7 mouse cellular contexts compared by ENCODE assay signal in the genomic region with DNA sequence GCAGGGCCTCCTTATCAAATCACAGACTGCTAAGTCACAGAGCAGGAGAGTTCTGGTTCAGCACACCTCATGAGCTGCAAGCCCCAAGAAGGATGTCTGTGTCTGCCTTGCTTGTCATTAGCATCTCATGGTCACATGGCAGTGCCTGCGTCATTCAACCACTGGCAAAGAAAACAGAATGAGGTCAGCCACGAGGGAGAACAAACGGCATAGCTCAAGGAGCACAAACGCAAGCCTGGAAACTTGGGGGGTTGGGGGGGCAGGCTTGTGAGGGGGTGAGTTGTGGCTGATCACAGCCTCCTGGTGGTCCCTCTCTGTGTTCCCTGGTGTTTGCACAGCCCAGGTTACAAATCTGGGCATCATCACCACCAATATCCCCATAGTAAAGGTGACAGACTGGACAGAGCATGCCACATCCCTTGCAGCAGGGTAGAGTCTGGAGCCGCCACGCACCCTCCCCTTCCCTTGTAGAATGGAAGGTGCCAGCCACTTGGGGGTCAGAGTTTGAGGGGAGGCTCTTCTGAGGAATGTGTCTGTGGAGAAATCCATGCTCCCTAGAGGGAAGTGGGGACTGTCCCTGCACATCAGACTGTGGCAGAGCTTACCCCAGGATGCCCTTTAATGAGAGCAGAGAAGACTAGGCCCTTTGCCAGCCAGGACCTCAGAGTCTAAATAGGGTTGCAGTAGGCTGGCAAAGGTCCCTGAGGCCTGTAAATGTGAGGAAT.
DNase-seq lines count a peak whose midpoint lies in the region; ATAC-seq and TF ChIP-seq lines count a peak whose summit lies in the region.

No protein-coding gene starts in this region.

- H3K4me3 ChIP-seq in forebrain, embryonic 12.5 days (replicated peaks): no peak overlapping the region
- H3K4me3 ChIP-seq in layer of hippocampus, adult 2 months: no peak overlapping the region
- no peak overlapping the region for H3K4me3 ChIP-seq in midbrain, embryonic 10.5 days

- no peak overlapping the region for H3K4me2 ChIP-seq in forebrain, embryonic 12.5 days

- H3K9me3 ChIP-seq in forebrain, embryonic 12.5 days: no peaks in the 10 kb centered on the region
- H3K9me3 ChIP-seq in midbrain, embryonic 10.5 days (replicated peaks): no peaks in the 10 kb centered on the region

- intact Hi-C loops in heart, postnatal 25 days (cut with DNase I): no loop called here

- peak; percentile 77 for DNase-seq in CD4-positive helper T cell, adult 2 months (ENCODE audit: low read depth, low spot score)
- peak; percentile 82 for DNase-seq in adipocyte (ENCODE audit: low spot score)
- peak; percentile 76 for DNase-seq in heart, postnatal 25 days (ENCODE audit: low spot score)
- peak; percentile 51 to 77 for DNase-seq in layer of hippocampus, adult 2 months (ENCODE audit: low spot score in 2 of 2)
- DNase-seq in midbrain, embryonic 10.5 days (ENCODE audit: low spot score): peak; percentile 19

- H3K27me3 ChIP-seq in forebrain, embryonic 12.5 days: no peaks in the 10 kb centered on the region
- no peaks in the 10 kb centered on the region for H3K27me3 ChIP-seq in midbrain, embryonic 10.5 days (ENCODE audit: low read depth, poor library complexity, severe bottlenecking)

- no peak overlapping the region for H3K27ac ChIP-seq in forebrain, embryonic 12.5 days
- H3K27ac ChIP-seq in layer of hippocampus, adult 2 months: peak overlapping the region; percentile 87
- peak overlapping the region; percentile 69 for H3K27ac ChIP-seq in midbrain, embryonic 10.5 days (replicated peaks)

- peak; percentile 67; the same call in 1 of the 2 replicates for ATAC-seq in forebrain, embryonic 12.5 days (ENCODE audit: low FRiP score)
- ATAC-seq in erythroblast, adult 5-6 weeks (replicated peaks; ENCODE audit: low FRiP score, poor library complexity, severe bottlenecking): no peak

- H3K36me3 ChIP-seq in forebrain, embryonic 12.5 days (replicated peaks): no peaks in the 10 kb centered on the region
- no peaks in the 10 kb centered on the region for H3K36me3 ChIP-seq in midbrain, embryonic 10.5 days

- peaks cover 20% of the 10 kb centered on the region for H3K4me1 ChIP-seq in forebrain, embryonic 12.5 days
- peaks cover 22% of the 10 kb centered on the region for H3K4me1 ChIP-seq in midbrain, embryonic 10.5 days

- 34% methylated on average over 6 of the region's 6 CpGs for WGBS in forebrain, embryonic 12.5 days
- WGBS in midbrain, embryonic 10.5 days: 54% methylated on average over 6 of the region's 6 CpGs

- no peak for TF ChIP-seq CTCF in layer of hippocampus, adult 2 months (conservative IDR thresholded peaks at IDR 0.05)

- H3K9ac ChIP-seq in forebrain, embryonic 12.5 days: no peak overlapping the region

Comparison
In these comparisons a context has a peak if more than half of its experiments do, and no peak if none do; other contexts are left out.
1. DNase-seq: peak in every context shown above with its lines; median percentile 82 in adipocyte; 77 in CD4-positive helper T cell, adult 2 months; 76 in heart, postnatal 25 days; 64 in layer of hippocampus, adult 2 months; 19 in midbrain, embryonic 10.5 days.